ENCODE assay signal across 8 mouse cellular contexts in genomic region chr16:43503636-43504010, GRCm38 (mm10).
DNase-seq lines count a peak whose midpoint lies in the region; ATAC-seq and TF ChIP-seq lines count a peak whose summit lies in the region.

No protein-coding gene starts in this region.

- no peaks in the 10 kb centered on the region for H3K36me3 ChIP-seq in hindbrain, embryonic 11.5 days (ENCODE audit: control insufficient read depth, insufficient read depth, low read length)
- no peaks in the 10 kb centered on the region for H3K36me3 ChIP-seq in midbrain, embryonic 14.5 days (ENCODE audit: control insufficient read depth, insufficient read depth, low read length)

- peak overlapping the region; percentile 56 for H3K4me2 ChIP-seq in hindbrain, embryonic 11.5 days (replicated peaks; ENCODE audit: low read depth, low read length)
- H3K4me2 ChIP-seq in midbrain, embryonic 14.5 days (ENCODE audit: low read length) = peak overlapping the region; percentile 81

- peak; percentile 67 for ATAC-seq in hindbrain, embryonic 11.5 days (ENCODE audit: low FRiP score)
- peak; percentile 68 for ATAC-seq in midbrain, embryonic 14.5 days (ENCODE audit: low FRiP score, low TSS enrichment)

- WGBS in hindbrain, embryonic 11.5 days = 6% methylated on average over 5 of the region's 5 CpGs
- 0% methylated on average over 5 of the region's 5 CpGs for WGBS in midbrain, embryonic 14.5 days

- peak overlapping the region; percentile 78 for H3K9ac ChIP-seq in hindbrain, embryonic 11.5 days (ENCODE audit: low read depth, low read length)
- H3K9ac ChIP-seq in midbrain, embryonic 14.5 days (replicated peaks; ENCODE audit: low read length) = peak overlapping the region; percentile 71

- peak overlapping the region; percentile 86 for H3K27ac ChIP-seq in left cerebral cortex, adult 2 months
- H3K27ac ChIP-seq in hindbrain, embryonic 11.5 days (ENCODE audit: low read depth, low read length) = peak overlapping the region; percentile 94
- peak overlapping the region; percentile 93 for H3K27ac ChIP-seq in midbrain, embryonic 14.5 days (replicated peaks; ENCODE audit: low read depth, low read length)

- peak overlapping the region; percentile 49 for H3K4me3 ChIP-seq in left cerebral cortex, adult 2 months
- peak overlapping the region; percentile 51 for H3K4me3 ChIP-seq in hindbrain, embryonic 11.5 days (ENCODE audit: low read depth, low read length)
- H3K4me3 ChIP-seq in midbrain, embryonic 14.5 days (replicated peaks; ENCODE audit: low read depth, low read length) = peak overlapping the region; percentile 50

- H3K4me1 ChIP-seq in hindbrain, embryonic 11.5 days (replicated peaks; ENCODE audit: control insufficient read depth, insufficient read depth, low read length) = peaks cover 8% of the 10 kb centered on the region
- peaks cover 31% of the 10 kb centered on the region for H3K4me1 ChIP-seq in midbrain, embryonic 14.5 days (ENCODE audit: control insufficient read depth, insufficient read depth, low read length)

- no peaks in the 10 kb centered on the region for H3K27me3 ChIP-seq in hindbrain, embryonic 11.5 days (ENCODE audit: control insufficient read depth, insufficient read depth, low read length)
- no peaks in the 10 kb centered on the region for H3K27me3 ChIP-seq in midbrain, embryonic 14.5 days (ENCODE audit: control insufficient read depth, insufficient read depth, low read length)

- intact Hi-C loops in left cerebral cortex, adult 2 months (cut with DNase I) = loop anchor here (2.0 kb wide), 1 partner anchor 39 kb away; no protein-coding TSS in a partner anchor
- intact Hi-C loops in left cerebral cortex, postnatal 36 days (cut with DNase I) = loop anchor here (5.0 to 10.0 kb wide), 3 partner anchors 36 to 669 kb away; partner anchors contain the start of gene Zbtb20

- DNase-seq in left cerebral cortex, adult 2 months (ENCODE audit: extremely low spot score in 1 of 2, low spot score in 2 of 2) = no peak
- DNase-seq in left cerebral cortex, postnatal 36 days (ENCODE audit: low spot score in 2 of 2) = no peak
- peak; percentile 66 to 70 for DNase-seq in cerebellum, postnatal 14 days
- no peak for DNase-seq in hindbrain, embryonic 11.5 days (ENCODE audit: low spot score)
- peak; percentile 67 for DNase-seq in midbrain, embryonic 14.5 days
- DNase-seq in ovary, postnatal 14 days (ENCODE audit: low spot score) = no peak
- DNase-seq in frontal cortex, postnatal 36 days (ENCODE audit: low spot score in 2 of 2) = no peak
- no peak for DNase-seq in urinary bladder, postnatal 10 days (ENCODE audit: low spot score)

- no peaks in the 10 kb centered on the region for H3K9me3 ChIP-seq in hindbrain, embryonic 11.5 days (ENCODE audit: control insufficient read depth, low read length)
- no peaks in the 10 kb centered on the region for H3K9me3 ChIP-seq in midbrain, embryonic 14.5 days (ENCODE audit: control insufficient read depth, low read length)

- TF ChIP-seq CTCF in left cerebral cortex, adult 2 months (IDR thresholded peaks at IDR 0.05) = no peak

Comparison
In these comparisons a context has a peak if more than half of its experiments do, and no peak if none do; other contexts are left out.
1. DNase-seq: peak in cerebellum, postnatal 14 days (2 of 2) and midbrain, embryonic 14.5 days (single experiment); none in left cerebral cortex, adult 2 months (0 of 2), left cerebral cortex, postnatal 36 days (0 of 2), hindbrain, embryonic 11.5 days (single experiment), ovary, postnatal 14 days (single experiment), frontal cortex, postnatal 36 days (0 of 2) and urinary bladder, postnatal 10 days (single experiment).
2. Peak in every context shown above with its lines, with median percentiles within 50 percentile points of each other: H3K27ac ChIP-seq and H3K4me3 ChIP-seq.